Mouse (Mus musculus) thymus, adult 2 months (tissue): ENCODE results near the gene Kctd8.

Experiments used
- CTCF ChIP-seq: fragments of 200-500 bp; IDR thresholded peaks from 2 replicates; pipeline ENCODE4 v1.5.1; 2012; ENCODE audit warnings: mild to moderate bottlenecking, control low read depth, low read length, moderate library complexity, borderline replicate concordance; ENCODE audit not compliant: control insufficient read depth, poor library complexity, insufficient read depth; ENCODE audit errors: extremely low read depth
- POLR2A ChIP-seq: fragments of 200-500 bp; IDR thresholded peaks from 2 replicates; pipeline ENCODE4 v1.6.1; 2012; ENCODE audit warnings: mild to moderate bottlenecking, low read length, control low read depth, moderate library complexity; ENCODE audit not compliant: control insufficient read depth, poor library complexity, insufficient read depth; ENCODE audit errors: extremely low read depth

DNA sequence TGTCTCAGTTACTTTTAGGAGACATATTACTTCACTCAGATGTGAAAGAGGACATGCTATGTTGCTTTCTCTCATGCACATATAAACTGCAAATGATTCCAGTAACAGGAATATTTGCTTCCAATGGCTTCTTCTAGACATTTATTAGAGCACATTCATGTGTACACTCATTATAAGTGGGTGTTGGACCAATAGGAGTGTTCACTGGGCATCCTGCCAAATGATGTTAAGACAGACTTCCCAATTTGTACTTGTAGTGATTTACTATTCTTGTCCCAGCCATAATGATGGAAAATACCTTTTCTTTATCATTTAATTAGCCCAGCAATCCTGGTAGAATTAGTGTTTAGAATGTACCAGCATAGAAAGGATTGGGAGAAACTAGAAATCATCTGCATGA lies 132.1 kb downstream of the Kctd8 start:
- no peak for TF ChIP-seq CTCF
- no peak for TF ChIP-seq POLR2A
